Mouse (Mus musculus): Measurements from ENCODE around the gene Bsg. TPM values are rescaled to one million over a fixed set of nuclear protein-coding genes. Genes with fewer than 3 reads are reported as not detected.
A peak's percentile ranks its signal among the peaks of the same experiment; 100 is the strongest.

Gene Bsg
- polyA plus RNA-seq, 1 experiment from 2014 or later: 847 TPM

DNA sequence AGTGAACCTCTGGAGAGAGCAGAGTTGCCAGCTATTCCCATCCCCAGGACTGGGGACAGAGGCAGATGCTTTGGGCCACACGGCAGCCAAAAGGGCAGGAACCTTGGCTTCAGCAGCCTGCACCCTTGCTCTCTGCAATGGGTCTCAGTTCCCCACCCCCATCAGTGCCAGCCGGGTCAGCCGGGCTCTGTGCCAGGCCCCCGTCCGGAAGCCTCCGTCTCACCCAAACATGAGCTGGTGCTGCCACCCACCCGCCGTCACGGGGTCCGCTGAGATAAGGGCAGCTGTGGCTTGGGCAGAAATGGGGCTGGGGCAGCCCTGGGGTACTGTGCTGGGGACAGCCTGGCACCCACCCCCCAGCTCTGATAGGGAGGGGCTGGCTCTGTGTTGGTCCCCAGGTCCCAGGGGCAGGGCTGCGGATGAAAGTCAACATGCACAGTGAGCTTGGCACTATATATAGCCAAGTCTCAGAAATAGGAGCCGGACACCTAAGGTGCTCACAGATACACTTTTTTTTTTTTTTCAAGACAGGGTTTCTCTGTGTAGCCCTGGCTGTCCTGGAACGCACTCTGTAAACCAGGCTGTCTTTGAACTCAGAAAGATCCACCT is 25.2 kb downstream of the Bsg start:
- WGBS: 87% methylated on average over 13 of the region's 13 CpGs
- no peak overlapping the region; the same call in 1 of the 2 replicates for H3K9ac ChIP-seq (ENCODE audit: low read depth, low read length)
- H3K9me3 ChIP-seq (ENCODE audit: control insufficient read depth, low read length): 0 out of 2 replicates have a peak, but pooled peaks cover 2% of the 10 kb centered on the region
- peaks cover 2% of the 10 kb centered on the region; the same call in 1 of the 2 replicates for H3K36me3 ChIP-seq (ENCODE audit: control insufficient read depth, insufficient read depth, low read length)
- H3K27ac ChIP-seq (ENCODE audit: low read depth, low read length): no peak overlapping the region
- 0 out of 2 replicates have a peak, but pooled peaks cover 4% of the 10 kb centered on the region for H3K4me1 ChIP-seq (ENCODE audit: control insufficient read depth, insufficient read depth, low read length)
- ATAC-seq (ENCODE audit: low FRiP score, low TSS enrichment): no peak
- no peaks in the 10 kb centered on the region for H3K27me3 ChIP-seq (ENCODE audit: control insufficient read depth, insufficient read depth, low read length)
- no peak overlapping the region for H3K4me3 ChIP-seq (ENCODE audit: low read length)
- no peak overlapping the region for H3K4me2 ChIP-seq (replicated peaks; ENCODE audit: low read depth, low read length)

DNA sequence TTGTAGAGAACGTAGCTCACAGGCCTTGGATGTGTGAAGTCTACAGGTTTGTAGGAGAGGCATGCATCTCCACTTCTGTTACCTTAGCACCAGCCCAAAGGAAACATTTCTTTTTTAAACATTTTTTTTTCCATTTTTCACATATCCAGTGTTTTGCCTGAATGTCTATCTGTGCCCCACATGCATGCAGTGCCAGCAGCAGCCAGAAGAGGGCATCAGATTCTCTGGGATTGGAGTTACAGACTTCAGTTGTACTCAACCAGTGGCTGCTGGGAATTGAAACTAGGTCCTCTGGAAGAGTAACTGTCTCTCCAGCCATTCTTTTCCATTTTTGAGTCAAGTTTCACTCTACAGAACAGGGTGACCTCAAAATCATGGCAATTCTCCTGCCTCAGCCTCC is 28.2 kb downstream of the Bsg start:
- Histone ChIP-seq H3K4me1 (ENCODE audit: control insufficient read depth, insufficient read depth, low read length) (no peaks in the 10 kb centered on the region), H3K4me2 (replicated peaks; ENCODE audit: low read depth, low read length) (no peak overlapping the region), H3K36me3 (ENCODE audit: control insufficient read depth, insufficient read depth, low read length) (peaks cover 24% of the 10 kb centered on the region), H3K9me3 (ENCODE audit: control insufficient read depth, low read length) (peaks cover 23% of the 10 kb centered on the region), H3K27me3 (ENCODE audit: control insufficient read depth, insufficient read depth, low read length) (no peaks in the 10 kb centered on the region), H3K27ac (ENCODE audit: low read depth, low read length) (no peak overlapping the region), H3K9ac (ENCODE audit: low read depth, low read length) (no peak overlapping the region), H3K4me3 (ENCODE audit: low read length) (no peak overlapping the region)
- no peak for ATAC-seq (ENCODE audit: low FRiP score, low TSS enrichment)
- WGBS: 100% methylated on average over 1 of the region's 1 CpGs

DNA sequence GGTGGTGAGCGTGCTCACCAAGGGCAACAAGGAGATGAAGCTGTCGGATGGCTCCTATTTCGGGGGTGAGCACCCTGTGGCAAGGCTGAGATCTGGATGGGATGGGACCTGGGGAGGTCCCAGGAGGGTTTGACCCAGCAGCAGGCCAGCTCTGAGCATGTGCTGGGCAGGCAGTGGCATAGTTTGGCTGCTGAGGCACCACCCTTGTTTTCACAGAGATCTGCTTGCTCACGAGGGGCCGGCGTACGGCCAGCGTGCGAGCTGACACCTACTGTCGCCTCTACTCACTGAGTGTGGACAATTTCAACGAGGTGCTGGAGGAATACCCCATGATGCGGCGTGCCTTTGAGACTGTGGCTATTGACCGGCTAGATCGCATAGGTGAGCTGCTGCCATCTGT is 29.6 kb downstream of the Bsg start:
- no peak overlapping the region for H3K4me3 ChIP-seq (ENCODE audit: low read length)
- no peak overlapping the region for H3K27ac ChIP-seq (ENCODE audit: low read depth, low read length)
- no peaks in the 10 kb centered on the region for H3K4me1 ChIP-seq (ENCODE audit: control insufficient read depth, insufficient read depth, low read length)
- ATAC-seq (ENCODE audit: low FRiP score, low TSS enrichment): no peak
- no peak overlapping the region for H3K4me2 ChIP-seq (replicated peaks; ENCODE audit: low read depth, low read length)
- peaks cover 37% of the 10 kb centered on the region for H3K9me3 ChIP-seq (ENCODE audit: control insufficient read depth, low read length)
- WGBS: 90% methylated on average over 15 of the region's 15 CpGs
- H3K36me3 ChIP-seq (ENCODE audit: control insufficient read depth, insufficient read depth, low read length): peaks cover 38% of the 10 kb centered on the region
- H3K9ac ChIP-seq (ENCODE audit: low read depth, low read length): no peak overlapping the region
- no peaks in the 10 kb centered on the region for H3K27me3 ChIP-seq (ENCODE audit: control insufficient read depth, insufficient read depth, low read length)

DNA sequence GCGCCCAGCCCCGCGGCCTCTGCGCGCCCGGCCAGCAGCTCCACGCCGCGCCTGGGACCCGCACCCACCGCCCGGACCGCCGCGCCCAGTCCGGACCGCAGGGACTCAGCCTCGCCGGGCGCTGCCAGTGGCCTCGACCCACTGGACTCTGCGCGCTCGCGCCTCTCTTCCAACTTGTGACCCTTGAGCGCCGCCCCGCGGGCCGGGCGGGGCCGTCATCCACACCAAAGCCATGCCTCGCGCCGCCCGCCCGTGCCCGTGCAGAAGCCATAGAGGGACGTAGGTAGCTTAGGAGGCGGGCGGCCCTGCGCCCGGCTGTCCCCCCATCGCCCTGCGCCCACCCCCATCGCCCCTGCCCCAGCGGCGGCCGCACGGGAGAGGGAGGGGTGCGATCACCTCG is 31.1 kb downstream of the Bsg start:
- peaks cover 53% of the 10 kb centered on the region for H3K36me3 ChIP-seq (ENCODE audit: control insufficient read depth, insufficient read depth, low read length)
- H3K4me1 ChIP-seq (ENCODE audit: control insufficient read depth, insufficient read depth, low read length): no peaks in the 10 kb centered on the region
- H3K27me3 ChIP-seq (ENCODE audit: control insufficient read depth, insufficient read depth, low read length): no peaks in the 10 kb centered on the region
- H3K27ac ChIP-seq (ENCODE audit: low read depth, low read length): no peak overlapping the region
- peaks cover 52% of the 10 kb centered on the region for H3K9me3 ChIP-seq (ENCODE audit: control insufficient read depth, low read length)
- no peak overlapping the region for H3K9ac ChIP-seq (ENCODE audit: low read depth, low read length)
- H3K4me2 ChIP-seq (replicated peaks; ENCODE audit: low read depth, low read length): peak overlapping the region; percentile 12
- no peak for ATAC-seq (ENCODE audit: low FRiP score, low TSS enrichment)
- H3K4me3 ChIP-seq (ENCODE audit: low read length): no peak overlapping the region
- 37% methylated on average over 51 of the region's 52 CpGs for whole genome bisulfite sequencing

DNA sequence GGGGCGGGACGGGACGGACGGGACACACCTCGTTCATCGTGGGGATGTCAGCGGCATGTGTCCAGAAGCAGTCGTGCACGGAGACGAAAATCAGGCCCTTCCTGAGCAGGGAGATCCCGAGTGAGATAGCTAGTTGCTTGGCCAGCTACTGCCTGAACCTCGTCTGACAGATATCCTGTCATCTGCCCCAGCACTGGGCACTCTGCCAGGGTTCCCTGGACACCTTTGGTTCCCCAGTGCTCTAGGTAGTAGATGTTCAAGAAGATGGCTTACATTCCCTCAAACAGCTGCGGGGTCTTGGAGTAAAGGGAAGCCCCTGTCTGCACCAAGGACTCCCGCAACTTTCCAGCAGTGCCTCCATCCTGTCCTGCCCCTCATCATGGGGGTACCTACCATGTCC is 32.4 kb downstream of the Bsg start:
- Histone ChIP-seq H3K27ac (ENCODE audit: low read depth, low read length) (no peak overlapping the region), H3K4me3 (ENCODE audit: low read length) (no peak overlapping the region), H3K27me3 (ENCODE audit: control insufficient read depth, insufficient read depth, low read length) (no peaks in the 10 kb centered on the region), H3K4me2 (replicated peaks; ENCODE audit: low read depth, low read length) (no peak overlapping the region), H3K9ac (ENCODE audit: low read depth, low read length) (no peak overlapping the region), H3K9me3 (ENCODE audit: control insufficient read depth, low read length) (peaks cover 62% of the 10 kb centered on the region), H3K36me3 (ENCODE audit: control insufficient read depth, insufficient read depth, low read length) (peaks cover 66% of the 10 kb centered on the region), H3K4me1 (ENCODE audit: control insufficient read depth, insufficient read depth, low read length) (no peaks in the 10 kb centered on the region)
- ATAC-seq (ENCODE audit: low FRiP score, low TSS enrichment): no peak
- 72% methylated on average over 14 of the region's 14 CpGs for WGBS

DNA sequence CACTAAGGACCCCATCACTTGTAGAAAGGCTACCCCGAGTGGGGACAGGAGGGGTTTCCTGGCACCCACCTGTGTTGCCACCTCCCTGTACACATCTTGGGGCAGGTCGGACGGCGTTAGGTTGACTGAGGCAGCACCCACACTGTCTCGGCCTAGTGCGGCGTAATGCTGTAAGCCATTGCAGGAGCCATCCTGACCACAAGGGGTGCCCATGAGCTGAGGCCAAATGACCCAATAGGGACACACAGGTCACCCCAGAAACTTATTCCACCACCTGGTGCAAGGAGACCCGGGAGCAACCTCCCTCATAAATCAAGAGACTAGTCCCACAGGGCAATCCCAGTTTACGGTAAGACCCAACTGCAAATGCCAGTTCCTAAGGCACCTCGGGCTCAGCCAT is 34.0 kb downstream of the Bsg start:
- ATAC-seq (ENCODE audit: low FRiP score, low TSS enrichment): no peak
- H3K27me3 ChIP-seq (ENCODE audit: control insufficient read depth, insufficient read depth, low read length): no peaks in the 10 kb centered on the region
- peaks cover 62% of the 10 kb centered on the region for H3K9me3 ChIP-seq (ENCODE audit: control insufficient read depth, low read length)
- H3K4me3 ChIP-seq (ENCODE audit: low read length): no peak overlapping the region
- no peak overlapping the region for H3K4me2 ChIP-seq (replicated peaks; ENCODE audit: low read depth, low read length)
- H3K36me3 ChIP-seq (ENCODE audit: control insufficient read depth, insufficient read depth, low read length): peaks cover 80% of the 10 kb centered on the region
- 94% methylated on average over 10 of the region's 10 CpGs for WGBS
- no peak overlapping the region for H3K9ac ChIP-seq (ENCODE audit: low read depth, low read length)
- H3K27ac ChIP-seq (ENCODE audit: low read depth, low read length): no peak overlapping the region
- no peaks in the 10 kb centered on the region for H3K4me1 ChIP-seq (ENCODE audit: control insufficient read depth, insufficient read depth, low read length)

DNA sequence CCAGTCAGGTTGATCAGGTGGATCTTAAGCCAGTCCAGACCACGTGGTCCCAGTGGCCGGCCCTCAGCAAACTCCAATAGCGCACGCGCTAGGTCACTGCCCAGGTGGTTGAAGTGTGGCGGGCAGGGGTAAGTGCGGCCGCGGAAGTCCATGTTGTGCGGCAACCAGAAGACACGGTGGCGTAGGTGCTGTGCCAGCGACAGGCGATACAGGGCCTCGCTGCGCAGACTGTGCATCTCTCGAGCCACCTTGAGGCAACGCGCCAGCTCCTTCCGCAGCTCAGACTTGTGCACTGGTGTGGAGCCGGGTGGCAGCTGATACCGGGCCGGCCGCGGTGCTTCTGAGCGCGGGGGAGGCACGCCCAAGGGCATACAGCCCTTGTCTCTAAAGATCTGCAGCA is 34.9 kb downstream of the Bsg start:
- H3K27ac ChIP-seq (ENCODE audit: low read depth, low read length): no peak overlapping the region
- H3K9me3 ChIP-seq (ENCODE audit: control insufficient read depth, low read length): peaks cover 60% of the 10 kb centered on the region
- no peak overlapping the region for H3K4me2 ChIP-seq (replicated peaks; ENCODE audit: low read depth, low read length)
- ATAC-seq (ENCODE audit: low FRiP score, low TSS enrichment): no peak
- H3K4me1 ChIP-seq (ENCODE audit: control insufficient read depth, insufficient read depth, low read length): no peaks in the 10 kb centered on the region
- WGBS: 98% methylated on average over 28 of the region's 28 CpGs
- peaks cover 89% of the 10 kb centered on the region for H3K36me3 ChIP-seq (ENCODE audit: control insufficient read depth, insufficient read depth, low read length)
- H3K4me3 ChIP-seq (ENCODE audit: low read length): no peak overlapping the region
- H3K9ac ChIP-seq (ENCODE audit: low read depth, low read length): no peak overlapping the region
- H3K27me3 ChIP-seq (ENCODE audit: control insufficient read depth, insufficient read depth, low read length): no peaks in the 10 kb centered on the region

DNA sequence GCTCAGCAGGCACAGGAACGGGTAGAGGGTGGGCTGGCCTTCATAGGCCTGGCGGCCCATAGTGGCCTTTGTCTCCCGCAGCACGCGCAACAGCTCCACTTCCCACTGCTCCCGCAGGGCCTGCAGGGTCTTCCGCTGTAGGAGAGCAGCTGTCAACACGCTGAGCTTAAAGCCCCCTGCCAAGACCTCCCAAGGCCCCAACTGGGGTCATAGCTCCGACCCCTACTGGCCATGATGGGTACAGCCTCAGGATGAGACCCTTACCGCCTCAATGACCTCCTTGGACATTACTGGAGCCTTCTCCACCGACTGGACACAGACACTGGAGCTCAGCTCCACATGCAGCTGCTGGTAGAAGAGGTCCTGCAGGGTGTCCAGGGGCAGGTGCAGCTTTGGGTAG is 36.6 kb downstream of the Bsg start:
- ATAC-seq (ENCODE audit: low FRiP score, low TSS enrichment): no peak
- Histone ChIP-seq H3K9ac (ENCODE audit: low read depth, low read length) (no peak overlapping the region), H3K27me3 (ENCODE audit: control insufficient read depth, insufficient read depth, low read length) (no peaks in the 10 kb centered on the region), H3K9me3 (ENCODE audit: control insufficient read depth, low read length) (peaks cover 52% of the 10 kb centered on the region), H3K27ac (ENCODE audit: low read depth, low read length) (no peak overlapping the region), H3K4me2 (replicated peaks; ENCODE audit: low read depth, low read length) (no peak overlapping the region), H3K4me3 (ENCODE audit: low read length) (no peak overlapping the region), H3K4me1 (ENCODE audit: control insufficient read depth, insufficient read depth, low read length) (no peaks in the 10 kb centered on the region), H3K36me3 (ENCODE audit: control insufficient read depth, insufficient read depth, low read length) (peaks cover 83% of the 10 kb centered on the region)
- WGBS: 77% methylated on average over 11 of the region's 11 CpGs

DNA sequence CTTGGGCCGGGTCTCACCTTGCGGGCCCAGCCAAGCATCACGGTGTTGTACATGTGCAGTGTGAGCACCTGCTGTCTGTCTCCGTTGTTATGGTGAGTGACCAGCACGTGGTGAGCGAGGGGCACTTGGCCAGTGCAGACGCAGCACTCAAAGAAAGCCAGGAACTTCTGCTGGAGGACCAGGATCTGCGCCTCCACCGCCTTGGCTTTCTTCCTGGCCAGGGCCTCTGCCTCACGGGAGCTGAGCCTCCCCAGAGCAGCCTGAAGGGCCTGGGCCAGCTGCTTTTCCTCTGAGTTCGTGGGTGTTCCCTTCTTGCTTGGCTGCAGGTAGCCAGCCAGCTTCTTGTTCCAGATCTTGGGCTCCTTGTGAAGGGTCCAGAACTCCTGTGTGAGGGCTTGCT is 38.9 kb downstream of the Bsg start:
- Histone ChIP-seq H3K27me3 (ENCODE audit: control insufficient read depth, insufficient read depth, low read length) (no peaks in the 10 kb centered on the region), H3K4me2 (replicated peaks; ENCODE audit: low read depth, low read length) (no peak overlapping the region), H3K9ac (ENCODE audit: low read depth, low read length) (no peak overlapping the region), H3K4me1 (ENCODE audit: control insufficient read depth, insufficient read depth, low read length) (no peaks in the 10 kb centered on the region), H3K9me3 (ENCODE audit: control insufficient read depth, low read length) (peaks cover 33% of the 10 kb centered on the region), H3K27ac (ENCODE audit: low read depth, low read length) (no peak overlapping the region), H3K4me3 (ENCODE audit: low read length) (no peak overlapping the region), H3K36me3 (ENCODE audit: control insufficient read depth, insufficient read depth, low read length) (peaks cover 60% of the 10 kb centered on the region)
- ATAC-seq (ENCODE audit: low FRiP score, low TSS enrichment): no peak
- 92% methylated on average over 11 of the region's 11 CpGs for WGBS

Measured in kidney, embryonic 14.5 days (tissue).